Mouse (Mus musculus) embryonic facial prominence, embryonic 11.5 days (tissue): ENCODE data around the gene Omd. TPM values are rescaled to one million over a fixed set of nuclear protein-coding genes. Genes with fewer than 3 reads are reported as not detected.

Experiments
- ATAC-seq: fragments of 200-750 bp; cut with Nextera tagmentation; replicated peaks from 2 replicates; pipeline ENCODE4 v1.8.0; 2017; ENCODE audit warnings: low read depth; ENCODE audit not compliant: insufficient number of reproducible peaks, low FRiP score, low TSS enrichment
- DNase-seq: peaks from one replicate; pipeline ENCODE4 v3.0.0-alpha.2; 2015; ENCODE audit warnings: low spot score
- H3K27ac ChIP-seq: fragments of 300-500 bp; sonication (generic); replicated peaks from 2 replicates; pipeline ENCODE4 v1.5.1; 2014; ENCODE audit warnings: mild to moderate bottlenecking, low read depth, low read length, control low read depth
- H3K27me3 ChIP-seq: fragments of 300-500 bp; sonication (generic); 2 replicates; pipeline ENCODE4 v1.6.1; 2014; ENCODE audit warnings: mild to moderate bottlenecking, low read length, moderate library complexity, mixed read lengths; ENCODE audit not compliant: control insufficient read depth, insufficient read depth
- H3K36me3 ChIP-seq: fragments of 300-500 bp; sonication (generic); replicated peaks from 2 replicates; pipeline ENCODE4 v1.6.1; 2014; ENCODE audit warnings: low read depth, mild to moderate bottlenecking, low read length, moderate library complexity, mixed read lengths; ENCODE audit not compliant: control insufficient read depth, insufficient read depth
- H3K4me1 ChIP-seq: fragments of 300-500 bp; sonication (generic); 2 replicates; pipeline ENCODE4 v1.6.1; 2014; ENCODE audit warnings: low read length, mixed read lengths; ENCODE audit not compliant: control insufficient read depth, insufficient read depth
- H3K4me2 ChIP-seq: fragments of 300-500 bp; sonication (generic); 2 replicates; pipeline ENCODE4 v1.6.1; 2014; ENCODE audit warnings: low read depth, mild to moderate bottlenecking, control low read depth, low read length, moderate library complexity
- H3K4me3 ChIP-seq: fragments of 300-500 bp; sonication (generic); 2 replicates; pipeline ENCODE4 v1.5.1; 2014; ENCODE audit warnings: low read depth, low read length, control low read depth
- H3K9ac ChIP-seq: fragments of 300-500 bp; sonication (generic); replicated peaks from 2 replicates; pipeline ENCODE4 v1.6.1; 2014; ENCODE audit warnings: mild to moderate bottlenecking, control low read depth, low read length
- H3K9me3 ChIP-seq: fragments of 300-500 bp; sonication (generic); replicated peaks from 2 replicates; pipeline ENCODE4 v1.6.1; 2016; ENCODE audit warnings: mild to moderate bottlenecking, low read length, inconsistent platforms, mixed read lengths; ENCODE audit not compliant: control insufficient read depth
- WGBS: fragments of 180-500 bp; shearing (Covaris S2); extraction: QIAGEN DNeasy Blood & Tissue Kit; methylation state at CpG from one replicate; pipeline ENCODE4 v1.1.7; 2014; 5-methylcytosine and 5-hydroxymethylcytosine counted together
- polyA plus RNA-seq: library from polyadenylated mRNA; unstranded; fragments of >200 nt; fragmentation: Nextera tagmentation; extraction: Ambion mirVana; gene quantifications from 2 replicates; pipeline ENCODE4 v1.2.1, GENCODE M21; 2014

The Omd gene
- polyA plus RNA-seq, 1 experiment from 2014 or later: 0.73 TPM

- no peak for DNase-seq
- H3K36me3 ChIP-seq: no peaks in the 10 kb centered on the region
- H3K4me3 ChIP-seq: no peak overlapping the region
- no peak overlapping the region for H3K4me2 ChIP-seq
- ATAC-seq: no peak
- H3K4me1 ChIP-seq: no peaks in the 10 kb centered on the region
- no peaks in the 10 kb centered on the region for H3K9me3 ChIP-seq
- no peak overlapping the region for H3K9ac ChIP-seq
- no peaks in the 10 kb centered on the region for H3K27me3 ChIP-seq
- no peak overlapping the region for H3K27ac ChIP-seq
- 91% methylated on average over 1 of the region's 1 CpGs for WGBS
Observed at GRCm38 (mm10) chr13:49623216-49623615, 41.0 kb downstream of the Omd start.

GRCm38 (mm10) chr13:49628167-49628566 is 45.9 kb downstream of the Omd start:
- no peak overlapping the region for H3K9ac ChIP-seq
- H3K4me2 ChIP-seq: no peak overlapping the region
- DNase-seq (no peak), ATAC-seq (no peak)
- H3K36me3 ChIP-seq: no peaks in the 10 kb centered on the region
- H3K9me3 ChIP-seq: no peaks in the 10 kb centered on the region
- H3K27me3 ChIP-seq: no peaks in the 10 kb centered on the region
- H3K27ac ChIP-seq: no peak overlapping the region
- no peaks in the 10 kb centered on the region for H3K4me1 ChIP-seq
- no peak overlapping the region for H3K4me3 ChIP-seq

- no peak overlapping the region for H3K4me2 ChIP-seq
- H3K36me3 ChIP-seq: no peaks in the 10 kb centered on the region
- ATAC-seq (no peak), DNase-seq (no peak)
- 79% methylated on average over 2 of the region's 2 CpGs for WGBS
- no peak overlapping the region for H3K27ac ChIP-seq
- no peaks in the 10 kb centered on the region for H3K9me3 ChIP-seq
- H3K4me1 ChIP-seq: no peaks in the 10 kb centered on the region
- no peak overlapping the region for H3K4me3 ChIP-seq
- H3K27me3 ChIP-seq: no peaks in the 10 kb centered on the region
- H3K9ac ChIP-seq: no peak overlapping the region
Observed at GRCm38 (mm10) chr13:49629076-49629475, 46.8 kb downstream of the Omd start.

- H3K4me3 ChIP-seq: no peak overlapping the region
- DNase-seq (no peak), ATAC-seq (no peak)
- H3K27me3 ChIP-seq: no peaks in the 10 kb centered on the region
- no peak overlapping the region for H3K4me2 ChIP-seq
- no peaks in the 10 kb centered on the region for H3K36me3 ChIP-seq
- 100% methylated on average over 2 of the region's 2 CpGs for WGBS
- H3K9me3 ChIP-seq: no peaks in the 10 kb centered on the region
- H3K27ac ChIP-seq: no peak overlapping the region
- H3K4me1 ChIP-seq: no peaks in the 10 kb centered on the region
- no peak overlapping the region for H3K9ac ChIP-seq
Observed at GRCm38 (mm10) chr13:49639965-49640364, 57.7 kb downstream of the Omd start.

Other genes starting within 250 kb of the Omd start
- gene Bicd2, start 240.9 kb upstream of the Omd start, polyA plus RNA-seq: 22.9 and 26.0 TPM in 2 replicates
- 13.5 and 14.9 TPM in 2 replicates for gene Ippk, start 161.2 kb upstream of the Omd start, polyA plus RNA-seq
- 0.60 and 0.70 TPM in 2 replicates for gene Tes3-ps, start 89.1 kb upstream of the Omd start, polyA plus RNA-seq
- gene Ecm2, start 77.7 kb upstream of the Omd start, polyA plus RNA-seq: 0.13 and 0.39 TPM in 2 replicates
- 0.46 and 0.82 TPM in 2 replicates for gene Aspn, start 38.0 kb upstream of the Omd start, polyA plus RNA-seq
- 17.1 and 17.3 TPM in 2 replicates for gene Ogn, start 25.6 kb downstream of the Omd start, polyA plus RNA-seq
- gene Cenpp, start 70.3 kb downstream of the Omd start, polyA plus RNA-seq: 38.3 and 47.1 TPM in 2 replicates
- 18.2 and 24.6 TPM in 2 replicates for gene Nol8, start 70.6 kb downstream of the Omd start, polyA plus RNA-seq
- gene Iars, start 99.6 kb downstream of the Omd start, polyA plus RNA-seq: 96.1 and 98.0 TPM in 2 replicates
- not detected in 2 replicates for gene Gm30302, start 216.5 kb downstream of the Omd start, polyA plus RNA-seq